8 mouse cellular contexts compared by ENCODE assay signal in genomic region chr5:65334788-65335187, GRCm38 (mm10). TPM values are rescaled to one million over a fixed set of nuclear protein-coding genes. Genes with fewer than 3 reads are reported as not detected.
DNase-seq lines count a peak whose midpoint lies in the region; ATAC-seq and TF ChIP-seq lines count a peak whose summit lies in the region.

No protein-coding gene starts in this region.

- no peak for TF ChIP-seq CTCF in cortical plate, adult 2 months (IDR thresholded peaks at IDR 0.05; ENCODE audit: extremely low read depth, insufficient read depth, low read length)

- no peak for TF ChIP-seq POLR2A in cortical plate, adult 2 months (IDR thresholded peaks at IDR 0.05; ENCODE audit: extremely low read depth, insufficient read depth, low read length)

- ATAC-seq in kidney, embryonic 16.5 days (ENCODE audit: low FRiP score, low TSS enrichment): no peak
- no peak for ATAC-seq in hindbrain, embryonic 15.5 days (ENCODE audit: low FRiP score, low read depth)
- ATAC-seq in midbrain, embryonic 15.5 days (replicated peaks): no peak

- H3K27ac ChIP-seq in kidney, embryonic 16.5 days (ENCODE audit: low read length): peak overlapping the region; percentile 85
- H3K27ac ChIP-seq in cortical plate, adult 2 months (ENCODE audit: insufficient read depth, low read length): no peak overlapping the region
- 0 out of 2 replicates have a peak overlapping the region, but pooled peaks have one; percentile 65 for H3K27ac ChIP-seq in hindbrain, embryonic 15.5 days (replicated peaks)
- no peak overlapping the region for H3K27ac ChIP-seq in midbrain, embryonic 15.5 days

- H3K4me3 ChIP-seq in kidney, embryonic 16.5 days (ENCODE audit: low read length): peak overlapping the region; percentile 98
- H3K4me3 ChIP-seq in cortical plate, adult 2 months (ENCODE audit: insufficient read depth, low read length): peak overlapping the region; percentile 53
- H3K4me3 ChIP-seq in hindbrain, embryonic 15.5 days: peak overlapping the region; percentile 79
- peak overlapping the region; percentile 96 for H3K4me3 ChIP-seq in midbrain, embryonic 15.5 days

- no peaks in the 10 kb centered on the region for H3K27me3 ChIP-seq in kidney, embryonic 16.5 days (ENCODE audit: insufficient read depth, low read length)
- no peaks in the 10 kb centered on the region for H3K27me3 ChIP-seq in hindbrain, embryonic 15.5 days
- H3K27me3 ChIP-seq in midbrain, embryonic 15.5 days (replicated peaks): no peaks in the 10 kb centered on the region

- peaks cover 8% of the 10 kb centered on the region for H3K4me1 ChIP-seq in kidney, embryonic 16.5 days (ENCODE audit: insufficient read depth, low read length)
- H3K4me1 ChIP-seq in cortical plate, adult 2 months (ENCODE audit: control insufficient read depth, insufficient read depth, low read length): no peaks in the 10 kb centered on the region
- H3K4me1 ChIP-seq in hindbrain, embryonic 15.5 days (replicated peaks): peaks cover 18% of the 10 kb centered on the region
- peaks cover 14% of the 10 kb centered on the region for H3K4me1 ChIP-seq in midbrain, embryonic 15.5 days

- WGBS in kidney, embryonic 16.5 days: 5% methylated on average over 8 of the region's 8 CpGs
- 11% methylated on average over 8 of the region's 8 CpGs for WGBS in hindbrain, embryonic 15.5 days
- 11% methylated on average over 8 of the region's 8 CpGs for WGBS in midbrain, embryonic 15.5 days

- no peak for DNase-seq in kidney, postnatal 36 days
- DNase-seq in MN1 (ENCODE audit: low spot score): no peak
- DNase-seq in right cerebral cortex, adult 2 months (ENCODE audit: low spot score in 2 of 2): no peak
- DNase-seq in right cerebral cortex, postnatal 25 days: no peak

- peak overlapping the region; percentile 94 for H3K9ac ChIP-seq in kidney, embryonic 16.5 days (replicated peaks; ENCODE audit: low read length)
- peak overlapping the region; percentile 77 for H3K9ac ChIP-seq in hindbrain, embryonic 15.5 days
- H3K9ac ChIP-seq in midbrain, embryonic 15.5 days: peak overlapping the region; percentile 76

- H3K36me3 ChIP-seq in kidney, embryonic 16.5 days (ENCODE audit: insufficient read depth, low read length): no peaks in the 10 kb centered on the region
- no peaks in the 10 kb centered on the region for H3K36me3 ChIP-seq in hindbrain, embryonic 15.5 days
- no peaks in the 10 kb centered on the region for H3K36me3 ChIP-seq in midbrain, embryonic 15.5 days (replicated peaks)

- peak overlapping the region; percentile 79 for H3K4me2 ChIP-seq in kidney, embryonic 16.5 days (replicated peaks; ENCODE audit: low read depth, low read length)
- H3K4me2 ChIP-seq in hindbrain, embryonic 15.5 days: peak overlapping the region; percentile 71
- H3K4me2 ChIP-seq in midbrain, embryonic 15.5 days: peak overlapping the region; percentile 85

- H3K9me3 ChIP-seq in kidney, embryonic 16.5 days (ENCODE audit: low read length): no peaks in the 10 kb centered on the region
- H3K9me3 ChIP-seq in hindbrain, embryonic 15.5 days: no peaks in the 10 kb centered on the region
- no peaks in the 10 kb centered on the region for H3K9me3 ChIP-seq in midbrain, embryonic 15.5 days

RNA-seq across cellular contexts. Expression of gene Rfc1, which starts 0.7 kb away (rescaled TPM):
- polyA plus RNA-seq in kidney, embryonic 16.5 days (2015; fragmentation: Nextera tagmentation; extraction: Ambion mirVana): 70.8 and 87.8 TPM in 2 replicates
- 26.2 TPM in 2 replicates for polyA plus RNA-seq in cortical plate, adult 2 months (2012; rRNA removed)
- 29.9 and 37.4 TPM in 2 replicates for polyA plus RNA-seq in hindbrain, embryonic 15.5 days (2015; fragmentation: Nextera tagmentation; extraction: Ambion mirVana)
- 25.9 and 27.1 TPM in 2 replicates for polyA plus RNA-seq in midbrain, embryonic 15.5 days (2015; fragmentation: Nextera tagmentation; extraction: Ambion mirVana)

RNA-seq across cellular contexts. Expression of gene Klb, which starts 13.3 kb away (rescaled TPM):
- polyA plus RNA-seq in kidney, embryonic 16.5 days (2015; fragmentation: Nextera tagmentation; extraction: Ambion mirVana): 0.09 and 0.20 TPM in 2 replicates
- polyA plus RNA-seq in cortical plate, adult 2 months (2012; rRNA removed): 0.33 and 0.36 TPM in 2 replicates
- 0.08 and 0.32 TPM in 2 replicates for polyA plus RNA-seq in hindbrain, embryonic 15.5 days (2015; fragmentation: Nextera tagmentation; extraction: Ambion mirVana)
- polyA plus RNA-seq in midbrain, embryonic 15.5 days (2015; fragmentation: Nextera tagmentation; extraction: Ambion mirVana): 0.13 TPM in 2 replicates

RNA-seq across cellular contexts. Expression of gene Rpl9, which starts 56.5 kb away (rescaled TPM):
- polyA plus RNA-seq in kidney, embryonic 16.5 days (2015; fragmentation: Nextera tagmentation; extraction: Ambion mirVana): 901 and 990 TPM in 2 replicates
- polyA plus RNA-seq in cortical plate, adult 2 months (2012; rRNA removed): 722 and 754 TPM in 2 replicates
- polyA plus RNA-seq in hindbrain, embryonic 15.5 days (2015; fragmentation: Nextera tagmentation; extraction: Ambion mirVana): 520 and 546 TPM in 2 replicates
- polyA plus RNA-seq in midbrain, embryonic 15.5 days (2015; fragmentation: Nextera tagmentation; extraction: Ambion mirVana): 541 and 561 TPM in 2 replicates

RNA-seq across cellular contexts. Expression of gene Lias, which starts 56.5 kb away (rescaled TPM):
- polyA plus RNA-seq in kidney, embryonic 16.5 days (2015; fragmentation: Nextera tagmentation; extraction: Ambion mirVana): 67.2 and 71.4 TPM in 2 replicates
- 40.6 and 43.7 TPM in 2 replicates for polyA plus RNA-seq in cortical plate, adult 2 months (2012; rRNA removed)
- 61.1 and 61.6 TPM in 2 replicates for polyA plus RNA-seq in hindbrain, embryonic 15.5 days (2015; fragmentation: Nextera tagmentation; extraction: Ambion mirVana)
- polyA plus RNA-seq in midbrain, embryonic 15.5 days (2015; fragmentation: Nextera tagmentation; extraction: Ambion mirVana): 62.5 and 67.8 TPM in 2 replicates

Comparison
In these comparisons a context has a peak if more than half of its experiments do, and no peak if none do; other contexts are left out.
1. H3K27ac ChIP-seq: peak in kidney, embryonic 16.5 days (single experiment) and hindbrain, embryonic 15.5 days (single experiment); none in cortical plate, adult 2 months (single experiment) and midbrain, embryonic 15.5 days (single experiment).
2. Peak in every context shown above with its lines, with median percentiles within 50 percentile points of each other: H3K4me2 ChIP-seq, H3K4me3 ChIP-seq and H3K9ac ChIP-seq.